Mouse (Mus musculus) kidney, embryonic 15.5 days (tissue): ENCODE measurements at regions not wholly inside any gene's neighbourhood (a gene's known extent, or its start where the extent isn't known, plus 50 kb on each side); places are given as distances from the start of the nearest gene placed in this dataset.

Experiments used
- ATAC-seq: fragments of 200-750 bp; cut with Nextera tagmentation; replicated peaks from 2 replicates; pipeline ENCODE4 v1.8.0; 2017; ENCODE audit warnings: moderate TSS enrichment; ENCODE audit not compliant: low FRiP score
- H3K27ac ChIP-seq: fragments of 300-500 bp; sonication (generic); 2 replicates; pipeline ENCODE4 v1.5.1; 2015; ENCODE audit warnings: mild to moderate bottlenecking, inconsistent platforms
- H3K27me3 ChIP-seq: fragments of 300-500 bp; sonication (generic); 2 replicates; pipeline ENCODE4 v1.6.1; 2015; ENCODE audit warnings: inconsistent platforms
- H3K36me3 ChIP-seq: fragments of 300-500 bp; sonication (generic); 2 replicates; pipeline ENCODE4 v1.6.1; 2015; ENCODE audit warnings: inconsistent platforms
- H3K4me1 ChIP-seq: fragments of 300-500 bp; sonication (generic); 2 replicates; pipeline ENCODE4 v1.6.1; 2015; ENCODE audit warnings: inconsistent platforms
- H3K4me2 ChIP-seq: fragments of 300-500 bp; sonication (generic); 2 replicates; pipeline ENCODE4 v1.6.1; 2015; ENCODE audit warnings: moderate library complexity, mild to moderate bottlenecking, inconsistent platforms
- H3K4me3 ChIP-seq: fragments of 300-500 bp; sonication (generic); replicated peaks from 2 replicates; pipeline ENCODE4 v1.5.1; 2015; ENCODE audit warnings: mild to moderate bottlenecking, inconsistent platforms
- H3K9ac ChIP-seq: fragments of 300-500 bp; sonication (generic); 2 replicates; pipeline ENCODE4 v1.6.1; 2015; ENCODE audit warnings: mild to moderate bottlenecking, inconsistent platforms
- H3K9me3 ChIP-seq: fragments of 300-500 bp; sonication (generic); replicated peaks from 2 replicates; pipeline ENCODE4 v1.6.1; 2016; ENCODE audit warnings: inconsistent platforms
- WGBS: fragments of 180-500 bp; shearing (Covaris S2); methylation state at CpG from one replicate; pipeline ENCODE4 v1.1.7; 2015; ENCODE audit warnings: mixed read lengths; 5-methylcytosine and 5-hydroxymethylcytosine counted together

GRCm38 (mm10) chr12:50764457-50764856, 115.6 kb upstream of the Prkd1 start:
- H3K36me3 ChIP-seq: no peaks in the 10 kb centered on the region
- 33% methylated on average over 2 of the region's 2 CpGs for WGBS
- H3K4me3 ChIP-seq: no peak overlapping the region
- H3K9ac ChIP-seq: no peak overlapping the region
- no peaks in the 10 kb centered on the region for H3K4me1 ChIP-seq
- no peak for ATAC-seq
- H3K4me2 ChIP-seq: no peak overlapping the region
- H3K27me3 ChIP-seq: no peaks in the 10 kb centered on the region
- no peak overlapping the region for H3K27ac ChIP-seq
- no peaks in the 10 kb centered on the region for H3K9me3 ChIP-seq

- H3K9me3 ChIP-seq: no peaks in the 10 kb centered on the region
- H3K27ac ChIP-seq: no peak overlapping the region
- 87% methylated on average over 9 of the region's 9 CpGs for WGBS
- no peak for ATAC-seq
- no peaks in the 10 kb centered on the region for H3K27me3 ChIP-seq
- no peak overlapping the region for H3K9ac ChIP-seq
- no peak overlapping the region for H3K4me2 ChIP-seq
- no peak overlapping the region for H3K4me3 ChIP-seq
- H3K4me1 ChIP-seq: no peaks in the 10 kb centered on the region
- no peaks in the 10 kb centered on the region for H3K36me3 ChIP-seq
Measured at GRCm38 (mm10) chr12:50734135-50734534, 85.2 kb upstream of the Prkd1 start.

GRCm38 (mm10) chr12:50712615-50713014, 63.7 kb upstream of the Prkd1 start:
- Histone ChIP-seq H3K36me3 (no peaks in the 10 kb centered on the region), H3K9ac (no peak overlapping the region), H3K27me3 (no peaks in the 10 kb centered on the region), H3K4me2 (no peak overlapping the region), H3K4me3 (no peak overlapping the region), H3K4me1 (no peaks in the 10 kb centered on the region), H3K9me3 (no peaks in the 10 kb centered on the region), H3K27ac (no peak overlapping the region)
- no peak for ATAC-seq
- 69% methylated on average over 5 of the region's 5 CpGs for WGBS

- ATAC-seq: no peak
- Histone ChIP-seq H3K27ac (no peak overlapping the region), H3K4me3 (no peak overlapping the region), H3K4me2 (no peak overlapping the region), H3K9me3 (no peaks in the 10 kb centered on the region), H3K4me1 (no peaks in the 10 kb centered on the region), H3K27me3 (no peaks in the 10 kb centered on the region), H3K9ac (no peak overlapping the region), H3K36me3 (no peaks in the 10 kb centered on the region)
- WGBS: 80% methylated on average over 6 of the region's 6 CpGs
Measured at GRCm38 (mm10) chr12:50709000-50709788, 60.3 kb upstream of the Prkd1 start.

- H3K9ac ChIP-seq: no peak overlapping the region
- no peak overlapping the region for H3K27ac ChIP-seq
- H3K9me3 ChIP-seq: no peaks in the 10 kb centered on the region
- H3K4me1 ChIP-seq: no peaks in the 10 kb centered on the region
- no peak for ATAC-seq
- H3K36me3 ChIP-seq: no peaks in the 10 kb centered on the region
- no peak overlapping the region for H3K4me3 ChIP-seq
- WGBS: 52% methylated on average over 5 of the region's 5 CpGs
- no peaks in the 10 kb centered on the region for H3K27me3 ChIP-seq
- H3K4me2 ChIP-seq: no peak overlapping the region
Measured at GRCm38 (mm10) chr12:50698613-50699442, 49.9 kb upstream of the Prkd1 start.
